8 mouse cellular contexts compared by ENCODE assay signal in the genomic region with DNA sequence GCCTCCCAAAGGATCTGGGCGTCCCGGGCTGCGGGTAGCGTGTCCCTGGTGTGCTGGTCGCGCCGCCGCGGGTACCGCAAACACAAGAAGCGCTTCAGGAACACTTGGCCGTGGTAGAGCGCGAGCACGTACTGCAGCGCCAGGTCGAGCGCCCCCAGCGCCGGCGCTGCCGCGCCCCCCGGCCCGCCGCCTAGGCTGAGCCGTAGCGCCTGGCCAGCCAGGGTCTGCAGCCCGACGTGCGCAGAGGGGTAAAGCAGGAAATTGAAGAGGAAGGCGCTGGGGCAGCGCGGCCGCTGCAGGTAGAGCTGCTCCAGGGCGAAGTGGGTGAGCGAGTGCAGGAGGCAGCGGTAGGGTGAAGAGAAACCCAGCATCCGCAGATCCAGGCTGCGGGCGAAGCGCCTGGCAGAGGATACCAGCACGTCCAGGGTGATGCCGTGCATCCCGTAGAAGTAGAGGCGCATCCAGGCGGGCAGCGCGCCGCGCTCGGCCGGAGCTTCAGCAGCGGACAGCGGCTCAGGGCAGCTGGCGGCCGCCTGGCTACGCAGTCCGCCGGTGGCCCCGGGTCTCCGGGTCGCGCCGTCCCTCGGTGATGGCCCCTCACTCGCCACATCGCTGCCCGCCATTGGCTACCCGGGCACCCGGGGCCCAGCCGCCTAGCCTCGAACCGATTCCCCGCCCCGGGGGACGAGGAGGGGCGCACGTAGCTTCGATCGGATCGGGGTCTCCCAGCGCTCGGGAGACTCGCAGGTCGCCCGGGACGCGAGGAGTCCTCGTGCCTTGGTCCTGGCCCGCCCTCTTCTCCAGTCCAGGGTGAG. TPM values are rescaled to one million over a fixed set of nuclear protein-coding genes. Genes with fewer than 3 reads are reported as not detected.
DNase-seq lines count a peak whose midpoint lies in the region; ATAC-seq and TF ChIP-seq lines count a peak whose summit lies in the region.

No protein-coding gene starts in this region.

- H3K27me3 ChIP-seq in ES-Bruce4 (ENCODE audit: control insufficient read depth, insufficient read depth, low read length, poor library complexity, severe bottlenecking): no peaks in the 10 kb centered on the region; the same call in 1 of the 2 replicates
- H3K27me3 ChIP-seq in embryonic facial prominence, embryonic 11.5 days (ENCODE audit: control insufficient read depth, insufficient read depth, low read length): peaks cover 2% of the 10 kb centered on the region; the same call in 1 of the 2 replicates
- H3K27me3 ChIP-seq in heart, embryonic 16.5 days (ENCODE audit: control insufficient read depth, insufficient read depth, low read length): peaks cover 19% of the 10 kb centered on the region
- H3K27me3 ChIP-seq in liver, embryonic 15.5 days: peaks cover 29% of the 10 kb centered on the region
- no peaks in the 10 kb centered on the region; the same call in 1 of the 2 replicates for H3K27me3 ChIP-seq in thymus, adult 2 months (ENCODE audit: control insufficient read depth, insufficient read depth, low read length)

- H3K27ac ChIP-seq in ES-Bruce4 (ENCODE audit: insufficient read depth, low read length): no peak overlapping the region
- H3K27ac ChIP-seq in embryonic facial prominence, embryonic 11.5 days (replicated peaks; ENCODE audit: low read depth, low read length): no peak overlapping the region
- H3K27ac ChIP-seq in heart, embryonic 16.5 days (ENCODE audit: low read length): no peak overlapping the region
- H3K27ac ChIP-seq in liver, embryonic 15.5 days (replicated peaks): no peak overlapping the region
- no peak overlapping the region for H3K27ac ChIP-seq in thymus, adult 2 months (ENCODE audit: control insufficient read depth, insufficient read depth, low read length)

- WGBS in embryonic facial prominence, embryonic 11.5 days: under 1% methylated on average over 90 of the region's 91 CpGs
- whole genome bisulfite sequencing in heart, embryonic 16.5 days: 1% methylated on average over 91 of the region's 91 CpGs
- WGBS in liver, embryonic 15.5 days (ENCODE audit: insufficient replicate concordance): under 1% methylated on average over 91 of the region's 91 CpGs
- WGBS in thymus, adult 2 months: 3% methylated on average over 91 of the region's 91 CpGs

- peak overlapping the region; percentile 78 for H3K9ac ChIP-seq in ES-Bruce4 (ENCODE audit: low read depth, poor library complexity, severe bottlenecking)
- H3K9ac ChIP-seq in embryonic facial prominence, embryonic 11.5 days (replicated peaks; ENCODE audit: low read length): peak overlapping the region; percentile 67
- peak overlapping the region; percentile 63 for H3K9ac ChIP-seq in heart, embryonic 16.5 days (ENCODE audit: low read length)
- H3K9ac ChIP-seq in liver, embryonic 15.5 days: no peak overlapping the region

- no peaks in the 10 kb centered on the region for H3K36me3 ChIP-seq in ES-Bruce4 (ENCODE audit: control insufficient read depth, insufficient read depth, low read length, poor library complexity, severe bottlenecking)
- no peaks in the 10 kb centered on the region for H3K36me3 ChIP-seq in embryonic facial prominence, embryonic 11.5 days (replicated peaks; ENCODE audit: control insufficient read depth, insufficient read depth, low read depth, low read length)
- H3K36me3 ChIP-seq in heart, embryonic 16.5 days (ENCODE audit: control insufficient read depth, insufficient read depth): no peaks in the 10 kb centered on the region
- H3K36me3 ChIP-seq in liver, embryonic 15.5 days (replicated peaks): no peaks in the 10 kb centered on the region
- no peaks in the 10 kb centered on the region for H3K36me3 ChIP-seq in thymus, adult 2 months (ENCODE audit: control insufficient read depth, insufficient read depth, low read length)

- no peak for TF ChIP-seq CTCF in ES-Bruce4 (IDR thresholded peaks at IDR 0.05; ENCODE audit: low read depth, low read length)
- no peak for TF ChIP-seq CTCF in thymus, adult 2 months (IDR thresholded peaks at IDR 0.05; ENCODE audit: borderline replicate concordance, control insufficient read depth, extremely low read depth, insufficient read depth, low read length, poor library complexity)

- ATAC-seq in embryonic facial prominence, embryonic 11.5 days (replicated peaks; ENCODE audit: insufficient number of reproducible peaks, low FRiP score, low TSS enrichment, low read depth): peak; percentile 82
- ATAC-seq in heart, embryonic 16.5 days (replicated peaks; ENCODE audit: extremely low read depth, insufficient read depth, low FRiP score): peak; percentile 69
- ATAC-seq in liver, embryonic 15.5 days (ENCODE audit: insufficient read depth): no peak

- TF ChIP-seq POLR2A in ES-Bruce4 (IDR thresholded peaks at IDR 0.05; ENCODE audit: insufficient read depth, low read length): no peak
- TF ChIP-seq POLR2A in thymus, adult 2 months (IDR thresholded peaks at IDR 0.05; ENCODE audit: control insufficient read depth, extremely low read depth, insufficient read depth, low read length, poor library complexity): no peak

- TF ChIP-seq EP300 in ES-Bruce4 (IDR thresholded peaks at IDR 0.05; ENCODE audit: insufficient read depth, low read depth, low read length): no peak

- no peaks in the 10 kb centered on the region for H3K9me3 ChIP-seq in ES-Bruce4 (replicated peaks; ENCODE audit: control insufficient read depth, insufficient read depth, low read length, poor library complexity, severe bottlenecking)
- H3K9me3 ChIP-seq in embryonic facial prominence, embryonic 11.5 days (replicated peaks; ENCODE audit: control insufficient read depth, low read length): no peaks in the 10 kb centered on the region
- H3K9me3 ChIP-seq in heart, embryonic 16.5 days (replicated peaks; ENCODE audit: control insufficient read depth, low read length): no peaks in the 10 kb centered on the region
- no peaks in the 10 kb centered on the region for H3K9me3 ChIP-seq in liver, embryonic 15.5 days (replicated peaks)

- peak overlapping the region; percentile 98 for H3K4me2 ChIP-seq in embryonic facial prominence, embryonic 11.5 days (ENCODE audit: low read depth, low read length)
- peak overlapping the region; percentile 100 for H3K4me2 ChIP-seq in heart, embryonic 16.5 days (ENCODE audit: low read depth, low read length)
- peak overlapping the region; percentile 68 for H3K4me2 ChIP-seq in liver, embryonic 15.5 days

- H3K4me1 ChIP-seq in ES-Bruce4 (ENCODE audit: control insufficient read depth, insufficient read depth, low read length): peaks cover 3% of the 10 kb centered on the region
- no peaks in the 10 kb centered on the region for H3K4me1 ChIP-seq in embryonic facial prominence, embryonic 11.5 days (ENCODE audit: control insufficient read depth, insufficient read depth, low read length)
- H3K4me1 ChIP-seq in heart, embryonic 16.5 days (ENCODE audit: control insufficient read depth, insufficient read depth, low read length): peaks cover 6% of the 10 kb centered on the region; the same call in 1 of the 2 replicates
- peaks cover 8% of the 10 kb centered on the region; the same call in 1 of the 2 replicates for H3K4me1 ChIP-seq in liver, embryonic 15.5 days (replicated peaks)
- no peaks in the 10 kb centered on the region for H3K4me1 ChIP-seq in thymus, adult 2 months (replicated peaks; ENCODE audit: control insufficient read depth, insufficient read depth, low read length)

- H3K4me3 ChIP-seq in ES-Bruce4 (ENCODE audit: low read depth, low read length): peak overlapping the region; percentile 79
- peak overlapping the region; percentile 58 for H3K4me3 ChIP-seq in embryonic facial prominence, embryonic 11.5 days (ENCODE audit: low read depth, low read length)
- peak overlapping the region; percentile 65 for H3K4me3 ChIP-seq in heart, embryonic 16.5 days (ENCODE audit: low read length)
- H3K4me3 ChIP-seq in liver, embryonic 15.5 days (replicated peaks): peak overlapping the region; percentile 45
- H3K4me3 ChIP-seq in thymus, adult 2 months (ENCODE audit: control insufficient read depth, insufficient read depth, low read length): no peak overlapping the region

- peak; percentile 63 for DNase-seq in adrenal gland, postnatal 14 days
- DNase-seq in embryonic facial prominence, embryonic 11.5 days (ENCODE audit: low spot score): peak; percentile 76
- DNase-seq in layer of hippocampus, adult 18-20 months (ENCODE audit: low spot score in 2 of 2): peak; percentile 45 to 68
- DNase-seq in right cerebral cortex, postnatal 25 days: peak; percentile 73
- no peak for DNase-seq in thymus, adult 2 months

RNA-seq across cellular contexts. Expression of gene Tmem229a, which starts 0.8 kb away (rescaled TPM):
- polyA plus RNA-seq in ES-Bruce4 (2011; ENCODE audit: insufficient read depth, insufficient read length, low read depth, missing spikeins): 0.47 and 0.49 TPM in 2 replicates
- 0.33 and 0.38 TPM in 2 replicates for total RNA-seq in adrenal gland, postnatal 14 days (2021)
- polyA plus RNA-seq in embryonic facial prominence, embryonic 11.5 days (2014; fragmentation: Nextera tagmentation; extraction: Ambion mirVana): 0.96 and 1.0 TPM in 2 replicates
- polyA plus RNA-seq in heart, embryonic 16.5 days (2015; fragmentation: Nextera tagmentation; extraction: Ambion mirVana): 0.08 and 0.11 TPM in 2 replicates
- total RNA-seq in layer of hippocampus, adult 18-20 months (2021): 10 to 100 TPM; 48.4 to 49.6 TPM
- 0.09 and 0.16 TPM in 2 replicates for polyA plus RNA-seq in liver, embryonic 15.5 days (2015; fragmentation: Nextera tagmentation; extraction: Ambion mirVana)
- polyA plus RNA-seq in thymus, adult 2 months (2012; rRNA removed): 0.42 and 0.50 TPM in 2 replicates
